Mouse (Mus musculus) limb, embryonic 14.5 days (tissue): ENCODE measurements around the gene Ddx5. TPM values are rescaled to one million over a fixed set of nuclear protein-coding genes. Genes with fewer than 3 reads are reported as not detected.

Experiments
- ATAC-seq: fragments of 200-750 bp; cut with Nextera tagmentation; 2 replicates; pipeline ENCODE4 v1.8.0; 2017; ENCODE audit warnings: low read depth, moderate number of reproducible peaks, moderate TSS enrichment; ENCODE audit not compliant: low FRiP score
- DNase-seq: peaks from one replicate; pipeline ENCODE4 v3.0.0-alpha.2; 2015; ENCODE audit warnings: low spot score
- H3K27ac ChIP-seq: fragments of 300-500 bp; sonication (generic); replicated peaks from 2 replicates; pipeline ENCODE4 v1.5.1; 2014; ENCODE audit warnings: low read depth, mild to moderate bottlenecking, low read length, moderate library complexity, mixed read lengths
- H3K27me3 ChIP-seq: fragments of 300-500 bp; sonication (generic); 2 replicates; pipeline ENCODE4 v1.6.1; 2014; ENCODE audit warnings: low read length, mixed read lengths; ENCODE audit not compliant: control insufficient read depth, insufficient read depth
- H3K36me3 ChIP-seq: fragments of 300-500 bp; sonication (generic); 2 replicates; pipeline ENCODE4 v1.6.1; 2014; ENCODE audit warnings: mild to moderate bottlenecking, low read length, moderate library complexity, mixed read lengths; ENCODE audit not compliant: control insufficient read depth, insufficient read depth
- H3K4me1 ChIP-seq: fragments of 300-500 bp; sonication (generic); 2 replicates; pipeline ENCODE4 v1.6.1; 2014; ENCODE audit warnings: antibody characterized with exemption, low read length, mixed read lengths; ENCODE audit not compliant: control insufficient read depth, insufficient read depth
- H3K4me2 ChIP-seq: fragments of 300-500 bp; sonication (generic); replicated peaks from 2 replicates; pipeline ENCODE4 v1.6.1; 2014; ENCODE audit warnings: low read depth, mild to moderate bottlenecking, low read length, moderate library complexity; ENCODE audit not compliant: severe bottlenecking
- H3K4me3 ChIP-seq: fragments of 300-500 bp; sonication (generic); replicated peaks from 2 replicates; pipeline ENCODE4 v1.5.1; 2014; ENCODE audit warnings: low read length
- H3K9ac ChIP-seq: fragments of 300-500 bp; sonication (generic); 2 replicates; pipeline ENCODE4 v1.6.1; 2014; ENCODE audit warnings: mild to moderate bottlenecking, low read depth, low read length, moderate library complexity; ENCODE audit not compliant: severe bottlenecking
- H3K9me3 ChIP-seq: fragments of 300-500 bp; sonication (generic); 2 replicates; pipeline ENCODE4 v1.6.1; 2016; ENCODE audit warnings: low read length; ENCODE audit not compliant: control insufficient read depth
- POLR2A ChIP-seq: fragments of 200-500 bp; IDR thresholded peaks from 2 replicates; pipeline ENCODE4 v1.8.0; 2012; ENCODE audit warnings: inconsistent platforms, mild to moderate bottlenecking, moderate library complexity, borderline replicate concordance; ENCODE audit not compliant: insufficient read depth, insufficient read length; ENCODE audit errors: extremely low read depth
- WGBS: fragments of 180-500 bp; shearing (Covaris S2); extraction: QIAGEN DNeasy Blood & Tissue Kit; methylation state at CpG from one replicate; pipeline ENCODE4 v1.1.7; 2014; 5-methylcytosine and 5-hydroxymethylcytosine counted together
- polyA plus RNA-seq, 2 experiments: library from polyadenylated mRNA; depleted of rRNA in 1 of 2; stranded (reverse) in 1 of 2; unstranded in 1 of 2; fragments of >200 nt; fragmentation: Nextera tagmentation in 1 of 2; extraction: Ambion mirVana in 1 of 2; gene quantifications; 2 replicates each; pipeline versions ENCODE4 v1.2.1 to v1.2.3; 2012 to 2014

The Ddx5 gene
- polyA plus RNA-seq (2012; rRNA removed), result 461 and 503 TPM in 2 replicates
- 351 and 367 TPM in 2 replicates for polyA plus RNA-seq (2014; fragmentation: Nextera tagmentation; extraction: Ambion mirVana)

- H3K9ac ChIP-seq, result peak within 1 kb of the TSS; percentile 99
- peak; percentile 96 for DNase-seq
- peak within 1 kb of the TSS; percentile 99 for H3K27ac ChIP-seq
- peak; percentile 94 for ATAC-seq
- TF ChIP-seq POLR2A, result peak; percentile 80; the same call in 1 of the 2 replicates
- H3K27me3 ChIP-seq, result no peaks in the 10 kb centered on the region
- H3K4me3 ChIP-seq, result peak within 1 kb of the TSS; percentile 95
- H3K4me1 ChIP-seq, result peaks cover 13% of the 10 kb centered on the region
- no peaks in the 10 kb centered on the region for H3K9me3 ChIP-seq
- WGBS, result under 1% methylated on average over 56 of the region's 58 CpGs
- peak within 1 kb of the TSS; percentile 59 for H3K4me2 ChIP-seq
- H3K36me3 ChIP-seq, result peaks cover 48% of the 10 kb centered on the region
Observed at GRCm38 (mm10) chr11:106788775-106789459, at the start of gene Ddx5, which contains the start of gene Cep95. TSS of gene Ddx5 (minus strand) at chr11:106789185. TSS of gene Cep95 (plus strand) at chr11:106789252.

DNA sequence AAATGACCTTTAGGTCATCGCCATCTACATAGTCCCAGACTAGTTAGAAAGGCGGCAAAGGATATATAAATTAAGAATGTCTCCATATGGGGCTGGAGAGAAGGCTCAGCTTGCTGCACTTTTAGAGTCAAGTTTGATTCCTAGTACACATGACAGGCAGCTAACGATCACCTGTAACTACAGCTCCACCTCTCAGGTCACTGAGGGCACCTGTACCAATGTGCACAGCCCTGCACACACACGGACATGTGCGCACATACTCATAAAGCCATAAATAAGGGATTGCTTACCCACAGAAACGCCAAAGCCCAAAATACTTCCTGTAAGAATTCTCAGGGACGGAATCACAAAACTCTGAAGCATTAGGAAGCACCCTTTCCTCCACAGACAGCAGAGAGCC is 39.1 kb upstream of the Ddx5 start:
- DNase-seq, result no peak
- no peak overlapping the region for H3K4me3 ChIP-seq
- no peak overlapping the region for H3K4me2 ChIP-seq
- no peaks in the 10 kb centered on the region for H3K9me3 ChIP-seq
- 81% methylated on average over 7 of the region's 7 CpGs for WGBS
- no peak for ATAC-seq
- peaks cover 81% of the 10 kb centered on the region for H3K36me3 ChIP-seq
- no peaks in the 10 kb centered on the region for H3K4me1 ChIP-seq
- no peak overlapping the region for H3K9ac ChIP-seq
- no peaks in the 10 kb centered on the region for H3K27me3 ChIP-seq
- H3K27ac ChIP-seq, result no peak overlapping the region
- TF ChIP-seq POLR2A, result no peak

DNA sequence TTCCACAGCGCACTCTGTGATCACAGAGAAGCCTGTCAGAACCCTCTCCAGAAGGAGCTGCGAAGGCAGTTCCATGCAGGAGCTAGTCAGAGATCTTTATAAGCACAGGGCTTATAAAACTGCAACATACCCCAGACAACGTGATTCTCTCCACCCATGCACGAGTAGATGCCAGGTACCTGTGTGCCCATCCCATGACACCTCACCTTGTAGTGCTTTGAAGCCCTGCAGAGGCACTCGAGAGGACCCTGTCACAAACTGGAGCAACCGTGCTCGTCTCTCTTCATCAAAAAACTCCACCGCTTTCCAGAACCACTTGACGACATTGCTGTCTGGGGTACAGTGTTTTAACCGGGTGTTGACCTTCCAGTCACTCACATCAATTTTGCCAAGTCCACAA is 35.4 kb upstream of the Ddx5 start:
- TF ChIP-seq POLR2A, result no peak
- ATAC-seq (no peak), DNase-seq (no peak)
- H3K4me2 ChIP-seq, result no peak overlapping the region
- no peak overlapping the region for H3K9ac ChIP-seq
- WGBS, result 85% methylated on average over 10 of the region's 10 CpGs
- peaks cover 79% of the 10 kb centered on the region for H3K36me3 ChIP-seq
- H3K4me1 ChIP-seq, result no peaks in the 10 kb centered on the region
- H3K9me3 ChIP-seq, result no peaks in the 10 kb centered on the region
- no peaks in the 10 kb centered on the region for H3K27me3 ChIP-seq
- H3K4me3 ChIP-seq, result no peak overlapping the region
- no peak overlapping the region for H3K27ac ChIP-seq

- WGBS, result 96% methylated on average over 8 of the region's 8 CpGs
- Histone ChIP-seq H3K4me1 (peaks cover 6% of the 10 kb centered on the region), H3K9ac (no peak overlapping the region), H3K27ac (no peak overlapping the region), H3K4me2 (no peak overlapping the region), H3K9me3 (no peaks in the 10 kb centered on the region), H3K36me3 (peaks cover 81% of the 10 kb centered on the region), H3K4me3 (no peak overlapping the region), H3K27me3 (no peaks in the 10 kb centered on the region)
- ATAC-seq, result no peak
- no peak for DNase-seq
- TF ChIP-seq POLR2A, result no peak
Observed at GRCm38 (mm10) chr11:106823741-106824140, 34.8 kb upstream of the Ddx5 start.

DNA sequence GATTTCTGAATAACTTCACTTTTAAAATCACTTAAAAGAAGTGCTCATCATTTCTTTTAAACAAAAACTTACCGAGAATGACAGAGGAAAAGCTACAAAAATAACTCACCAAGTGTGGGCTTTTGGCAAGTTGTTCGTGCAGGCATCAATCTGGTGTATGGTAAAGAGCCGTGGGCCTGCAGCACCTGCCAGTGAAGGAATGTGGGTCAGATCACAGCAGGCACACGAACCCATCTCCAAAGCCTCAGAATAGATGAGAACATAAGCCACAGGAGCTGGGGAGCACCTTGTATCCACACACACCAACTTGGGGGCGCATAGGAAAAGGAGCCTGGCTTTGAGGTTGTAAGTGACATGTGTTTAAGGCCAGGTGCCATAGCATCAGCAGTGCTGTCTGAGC is 33.9 kb upstream of the Ddx5 start:
- Histone ChIP-seq H3K4me2 (no peak overlapping the region), H3K9me3 (no peaks in the 10 kb centered on the region), H3K9ac (no peak overlapping the region), H3K27me3 (no peaks in the 10 kb centered on the region), H3K4me1 (peaks cover 12% of the 10 kb centered on the region), H3K36me3 (peaks cover 82% of the 10 kb centered on the region), H3K27ac (no peak overlapping the region), H3K4me3 (no peak overlapping the region)
- TF ChIP-seq POLR2A, result no peak
- WGBS, result 84% methylated on average over 5 of the region's 5 CpGs
- ATAC-seq, result no peak
- DNase-seq, result no peak

- Histone ChIP-seq H3K4me3 (no peak overlapping the region), H3K4me2 (no peak overlapping the region), H3K4me1 (peaks cover 12% of the 10 kb centered on the region), H3K9me3 (no peaks in the 10 kb centered on the region), H3K27me3 (no peaks in the 10 kb centered on the region), H3K36me3 (peaks cover 83% of the 10 kb centered on the region), H3K27ac (no peak overlapping the region), H3K9ac (no peak overlapping the region)
- TF ChIP-seq POLR2A, result no peak
- ATAC-seq (no peak), DNase-seq (no peak)
- WGBS, result 95% methylated on average over 8 of the region's 8 CpGs
Observed at GRCm38 (mm10) chr11:106822491-106822890, 33.5 kb upstream of the Ddx5 start.
